Mouse (Mus musculus) left cerebral cortex, adult 9 months (tissue): ENCODE measurements at regions not wholly inside any gene's neighbourhood (a gene's known extent, or its start where the extent isn't known, plus 50 kb on each side); places are given as distances from the start of the nearest gene placed in this dataset.

Experiments used
- DNase-seq, 2 experiments: peaks; one replicate each; pipeline ENCODE4 v3.0.0; 2022; ENCODE audit warnings: low spot score in 2 of 2

DNA sequence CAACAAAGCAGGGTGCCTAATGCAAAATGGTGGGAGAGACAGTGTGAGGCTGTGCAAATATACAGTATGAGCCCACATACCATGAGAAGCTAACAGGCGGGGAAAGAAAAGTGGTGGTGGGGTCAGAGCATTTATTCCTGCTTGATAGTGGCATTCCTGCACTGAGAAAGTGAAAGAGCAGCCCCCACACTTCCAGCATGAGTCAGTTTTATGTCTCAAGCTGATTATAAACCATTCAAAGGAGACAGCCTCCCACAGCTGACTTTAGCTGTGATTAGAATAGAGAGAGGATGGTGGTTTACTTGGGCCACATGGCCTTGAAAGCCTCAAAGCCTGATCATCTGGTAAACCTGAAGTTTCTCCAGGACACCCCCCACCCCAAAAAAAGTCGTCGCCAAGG, 64.4 kb downstream of the Gm43517 start:
- peak; percentile 32 to 52 for DNase-seq

DNA sequence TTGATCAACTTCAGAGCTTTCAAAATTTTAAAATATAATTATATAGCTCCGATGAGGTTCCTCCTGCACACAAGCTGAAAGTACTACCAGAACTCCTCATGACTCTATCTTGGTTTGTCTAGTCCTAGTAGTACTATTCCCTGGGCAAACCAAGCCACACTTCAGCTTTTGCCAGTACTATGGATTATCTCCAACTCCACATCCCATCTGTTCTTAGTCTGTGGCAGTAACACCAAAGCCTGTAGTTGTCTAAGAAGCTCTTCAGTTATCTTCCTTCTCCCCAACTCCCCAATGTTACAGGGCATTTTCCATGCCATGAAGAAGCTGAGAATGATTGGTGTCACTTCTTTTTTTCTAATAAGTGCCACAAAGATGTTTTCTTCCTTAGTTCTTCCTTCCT, 83.1 kb downstream of the Gm43517 start:
- no peak for DNase-seq

DNA sequence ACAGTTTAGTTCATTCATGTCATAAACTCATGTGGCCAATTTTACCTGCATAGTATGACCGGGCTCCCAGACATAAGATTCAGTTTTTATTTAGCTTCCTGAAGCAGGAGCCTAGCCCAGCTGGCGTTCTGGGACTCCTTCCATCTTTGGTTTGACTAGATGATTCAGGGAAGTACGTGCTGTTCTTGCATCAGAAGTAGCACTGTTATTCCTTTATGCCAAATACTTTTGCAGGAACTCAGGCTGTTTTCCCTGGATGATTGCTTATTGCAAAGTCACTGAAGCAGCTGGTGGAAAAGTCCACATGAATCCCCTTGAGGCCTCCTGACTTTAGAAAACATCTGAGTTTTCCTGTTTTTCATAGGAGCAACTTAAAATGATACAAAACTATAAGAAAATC, 88.4 kb downstream of the Gm43517 start:
- peak in 1 of 2 experiments; percentile 87 for DNase-seq

- DNase-seq = peak in 1 of 2 experiments; percentile 17
These were observed 95.7 kb downstream of the Gm43517 start for GRCm38 (mm10) chr12:49480656-49481055.

DNA sequence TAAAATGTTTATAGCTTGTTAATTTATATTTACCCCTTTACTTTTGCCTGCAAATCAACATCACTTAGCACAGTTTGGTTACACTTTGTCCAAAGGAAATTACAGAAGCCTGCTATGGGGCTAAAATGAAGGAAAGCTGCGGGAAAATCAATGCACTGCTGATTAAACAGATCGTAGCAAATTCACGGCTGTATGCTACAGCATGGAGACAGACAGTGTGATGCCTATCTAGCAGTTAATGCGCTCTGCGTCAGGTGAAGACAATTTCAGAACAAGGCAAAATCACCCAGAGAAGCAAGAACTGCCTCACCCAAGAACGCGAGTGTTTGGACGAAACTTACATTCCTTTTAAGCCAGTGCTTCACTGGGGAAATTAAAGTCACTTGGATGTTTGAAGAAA, 96.2 kb downstream of the Gm43517 start:
- no peak for DNase-seq

- DNase-seq = no peak
These were observed 97.4 kb downstream of the Gm43517 start for GRCm38 (mm10) chr12:49482367-49482766.

DNA sequence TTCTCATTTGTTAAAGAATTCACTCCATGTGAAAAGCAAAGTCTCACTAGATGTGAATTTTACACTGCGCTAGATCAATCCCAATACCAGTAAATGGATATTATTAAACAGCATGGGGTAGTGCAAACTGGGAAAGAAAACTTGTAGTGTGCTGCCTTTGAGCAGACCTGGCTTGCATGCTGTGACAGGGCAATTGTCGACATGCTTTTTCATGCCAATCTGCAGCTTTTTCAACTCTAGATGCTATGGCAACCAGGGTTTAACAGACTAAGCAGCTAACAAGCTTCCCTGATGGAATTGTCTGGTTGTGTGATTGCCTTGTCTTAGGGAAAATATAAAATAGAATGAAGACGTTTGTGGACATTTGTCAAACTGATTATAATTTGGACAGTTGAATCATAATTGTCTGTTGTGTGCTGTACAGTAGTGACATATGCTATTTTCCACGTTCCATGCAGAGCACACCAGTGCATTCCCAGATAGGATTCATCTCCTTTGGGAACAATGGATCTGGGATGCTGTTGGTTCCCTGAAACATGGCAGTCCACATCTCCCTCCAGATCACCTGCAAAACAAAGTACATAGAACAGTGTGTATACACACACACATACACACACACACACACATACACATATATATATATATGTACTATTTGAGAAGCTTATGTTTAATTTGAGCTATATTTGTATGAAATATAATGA, 99.2 kb downstream of the Gm43517 start:
- no peak for DNase-seq

GRCm38 (mm10) chr12:49513131-49513530, 128.2 kb downstream of the Gm43517 start:
- DNase-seq = no peak

DNA sequence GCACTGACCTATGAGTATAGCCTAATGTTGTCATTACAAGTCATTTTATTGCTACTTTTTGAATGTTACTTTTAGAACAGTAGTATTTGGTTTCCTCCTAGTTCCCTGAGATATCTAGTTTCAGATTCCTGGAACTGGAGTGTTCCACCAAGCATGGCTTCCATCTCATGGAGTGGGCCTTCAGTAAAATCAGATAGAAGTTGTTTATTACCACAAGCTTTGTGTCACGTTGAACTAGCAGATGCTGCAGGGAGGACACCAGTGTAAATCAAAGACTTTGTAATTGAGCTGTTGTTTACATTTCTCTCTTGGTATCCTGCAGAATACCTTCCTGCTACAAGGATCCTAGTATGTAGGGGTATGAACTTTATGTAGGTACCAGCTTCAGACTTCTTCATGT, 129.6 kb downstream of the Gm43517 start:
- DNase-seq = no peak
